In the genomic region with DNA sequence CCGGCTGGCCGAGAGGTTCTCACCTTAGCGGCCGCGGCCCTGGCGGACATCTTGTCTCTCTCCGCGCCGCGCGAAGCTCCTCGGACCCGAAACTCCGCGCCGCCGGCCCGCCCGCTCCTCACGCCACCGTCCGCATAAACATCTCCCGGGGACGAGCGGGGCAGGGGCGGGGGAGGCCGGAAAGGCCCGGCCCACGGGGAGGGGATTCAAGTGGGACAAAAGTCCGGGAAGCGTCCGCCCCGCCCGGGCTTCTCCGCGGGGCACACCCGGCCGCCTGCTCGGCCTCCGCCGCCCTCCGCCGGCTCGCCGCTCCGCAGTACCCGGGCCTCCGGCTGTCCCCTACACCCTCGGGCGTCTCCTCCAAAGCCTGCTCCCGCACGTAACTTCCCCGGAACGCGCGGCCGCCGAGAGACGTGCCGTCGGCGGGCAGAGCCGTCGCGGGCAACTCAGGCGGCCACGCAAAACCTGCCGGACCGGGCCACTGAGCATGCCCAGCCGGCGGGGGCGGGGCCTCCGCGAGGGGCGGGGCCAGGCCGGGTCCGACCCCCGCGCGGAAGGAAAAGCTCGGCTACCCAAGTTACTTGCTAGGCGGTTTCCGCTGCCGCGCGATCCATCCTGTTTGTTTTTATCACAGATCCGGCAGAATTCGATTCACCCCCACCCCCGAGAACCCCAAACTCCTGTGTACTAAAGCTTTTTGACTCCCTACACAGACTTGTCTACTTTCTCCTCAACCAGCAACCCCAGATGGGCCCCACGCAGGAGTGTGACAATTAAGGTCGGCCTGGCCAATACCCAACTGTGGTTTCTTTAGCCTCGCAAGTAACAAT, we compare ENCODE assay signal across 8 mouse cellular contexts.
DNase-seq lines count a peak whose midpoint lies in the region; ATAC-seq and TF ChIP-seq lines count a peak whose summit lies in the region.

No protein-coding gene starts in this region.

- H3K4me3 ChIP-seq in cortical plate, adult 2 months (ENCODE audit: insufficient read depth, low read length) = peak overlapping the region; percentile 58
- peak overlapping the region; percentile 94 for H3K4me3 ChIP-seq in gastrocnemius, adult 2 months
- H3K4me3 ChIP-seq in hindbrain, embryonic 16.5 days (ENCODE audit: low read length) = peak overlapping the region; percentile 78
- H3K4me3 ChIP-seq in left cerebral cortex, adult 2 months = peak overlapping the region; percentile 74

- H3K9me3 ChIP-seq in hindbrain, embryonic 16.5 days (ENCODE audit: control insufficient read depth, low read length) = no peaks in the 10 kb centered on the region

- no peaks in the 10 kb centered on the region for H3K27me3 ChIP-seq in hindbrain, embryonic 16.5 days (replicated peaks; ENCODE audit: control insufficient read depth, insufficient read depth, low read length)

- WGBS in hindbrain, embryonic 16.5 days = under 1% methylated on average over 68 of the region's 92 CpGs

- intact Hi-C loops in gastrocnemius, adult 2 months (cut with DNase I) = loop anchor here (5.0 kb wide), 1 partner anchor 41 kb away; no protein-coding TSS in a partner anchor
- intact Hi-C loops in left cerebral cortex, adult 2 months (cut with DNase I) = loop anchor here (5.0 kb wide), 1 partner anchor 41 kb away; no protein-coding TSS in a partner anchor

- peak; percentile 95 for ATAC-seq in hindbrain, embryonic 16.5 days

- H3K9ac ChIP-seq in hindbrain, embryonic 16.5 days (ENCODE audit: low read depth, low read length) = peak overlapping the region; percentile 72

- 0 out of 2 replicates have a peak, but pooled peaks have one; percentile 31 for TF ChIP-seq POLR2A in cortical plate, adult 2 months (IDR thresholded peaks at IDR 0.05; ENCODE audit: extremely low read depth, insufficient read depth, low read length)

- H3K4me1 ChIP-seq in cortical plate, adult 2 months (ENCODE audit: control insufficient read depth, insufficient read depth, low read length) = no peaks in the 10 kb centered on the region
- no peaks in the 10 kb centered on the region; the same call in none of the 2 replicates for H3K4me1 ChIP-seq in hindbrain, embryonic 16.5 days (ENCODE audit: control insufficient read depth, insufficient read depth, low read depth, low read length)

- H3K4me2 ChIP-seq in hindbrain, embryonic 16.5 days (ENCODE audit: low read length) = peak overlapping the region; percentile 65

- peak; percentile 91 for DNase-seq in ZHBTc4 (ENCODE audit: low read depth, low spot score)
- DNase-seq in gastrocnemius, adult 2 months = peak; percentile 94
- peak; percentile 89 to 93 for DNase-seq in left cerebral cortex, adult 2 months (ENCODE audit: extremely low spot score in 1 of 2, low spot score in 2 of 2)
- peak; percentile 94 to 97 for DNase-seq in lung, postnatal 4 days
- DNase-seq in right cerebral cortex, adult 2 months (ENCODE audit: low spot score in 2 of 2) = peak; percentile 82 to 88
- peak; percentile 72 for DNase-seq in urinary bladder, postnatal 10 days (ENCODE audit: low spot score)

- H3K36me3 ChIP-seq in hindbrain, embryonic 16.5 days (ENCODE audit: control insufficient read depth, insufficient read depth, low read length) = no peaks in the 10 kb centered on the region

- peak overlapping the region; percentile 95 for H3K27ac ChIP-seq in cortical plate, adult 2 months (ENCODE audit: insufficient read depth, low read length)
- peak overlapping the region; percentile 95 for H3K27ac ChIP-seq in gastrocnemius, adult 2 months
- peak overlapping the region; percentile 89 for H3K27ac ChIP-seq in hindbrain, embryonic 16.5 days (ENCODE audit: low read depth, low read length)
- H3K27ac ChIP-seq in left cerebral cortex, adult 2 months = peak overlapping the region; percentile 93

- no peak for TF ChIP-seq CTCF in cortical plate, adult 2 months (IDR thresholded peaks at IDR 0.05; ENCODE audit: extremely low read depth, insufficient read depth, low read length)
- TF ChIP-seq CTCF in gastrocnemius, adult 2 months (IDR thresholded peaks at IDR 0.05) = no peak
- TF ChIP-seq CTCF in left cerebral cortex, adult 2 months (IDR thresholded peaks at IDR 0.05) = no peak

Comparison
In these comparisons a context has a peak if more than half of its experiments do, and no peak if none do; other contexts are left out.
1. Peak in every context shown above with its lines: DNase-seq, ATAC-seq, H3K4me3 ChIP-seq and H3K27ac ChIP-seq.